8 mouse cellular contexts compared by ENCODE assay signal in genomic region chr19:3709013-3709787, GRCm38 (mm10). TPM values are rescaled to one million over a fixed set of nuclear protein-coding genes. Genes with fewer than 3 reads are reported as not detected.
DNase-seq lines count a peak whose midpoint lies in the region; ATAC-seq and TF ChIP-seq lines count a peak whose summit lies in the region.

No protein-coding gene starts in this region.

- peak overlapping the region; percentile 75 for H3K4me3 ChIP-seq in kidney, embryonic 15.5 days (replicated peaks)
- peak overlapping the region; percentile 89 for H3K4me3 ChIP-seq in embryonic facial prominence, embryonic 12.5 days
- peak overlapping the region; percentile 73 for H3K4me3 ChIP-seq in intestine, postnatal 0 days (ENCODE audit: low read depth, low read length)
- H3K4me3 ChIP-seq in myocyte, result peak overlapping the region; percentile 76
- no peak overlapping the region for H3K4me3 ChIP-seq in thymus, adult 2 months (ENCODE audit: control insufficient read depth, insufficient read depth, low read length)

- no peaks in the 10 kb centered on the region for H3K27me3 ChIP-seq in kidney, embryonic 15.5 days
- H3K27me3 ChIP-seq in embryonic facial prominence, embryonic 12.5 days, result no peaks in the 10 kb centered on the region
- H3K27me3 ChIP-seq in intestine, postnatal 0 days (replicated peaks; ENCODE audit: control insufficient read depth, insufficient read depth, low read length), result no peaks in the 10 kb centered on the region
- no peaks in the 10 kb centered on the region for H3K27me3 ChIP-seq in myocyte (ENCODE audit: control insufficient read depth, insufficient read depth, insufficient read length)
- no peaks in the 10 kb centered on the region for H3K27me3 ChIP-seq in thymus, adult 2 months (ENCODE audit: control insufficient read depth, insufficient read depth, low read length)

- H3K4me1 ChIP-seq in kidney, embryonic 15.5 days, result peaks cover 15% of the 10 kb centered on the region
- H3K4me1 ChIP-seq in embryonic facial prominence, embryonic 12.5 days, result peaks cover 12% of the 10 kb centered on the region
- H3K4me1 ChIP-seq in intestine, postnatal 0 days (replicated peaks; ENCODE audit: control insufficient read depth, insufficient read depth, low read length), result 0 out of 2 replicates have a peak, but pooled peaks cover 3% of the 10 kb centered on the region
- H3K4me1 ChIP-seq in thymus, adult 2 months (replicated peaks; ENCODE audit: control insufficient read depth, insufficient read depth, low read length), result peaks cover 12% of the 10 kb centered on the region

- WGBS in kidney, embryonic 15.5 days, result 36% methylated on average over 10 of the region's 10 CpGs
- whole genome bisulfite sequencing in embryonic facial prominence, embryonic 12.5 days, result 43% methylated on average over 10 of the region's 10 CpGs
- 15% methylated on average over 10 of the region's 10 CpGs for WGBS in intestine, postnatal 0 days
- 59% methylated on average over 10 of the region's 10 CpGs for WGBS in thymus, adult 2 months

- H3K27ac ChIP-seq in kidney, embryonic 15.5 days, result no peak overlapping the region
- no peak overlapping the region for H3K27ac ChIP-seq in embryonic facial prominence, embryonic 12.5 days
- peak overlapping the region; percentile 96 for H3K27ac ChIP-seq in intestine, postnatal 0 days (ENCODE audit: low read depth, low read length)
- H3K27ac ChIP-seq in thymus, adult 2 months (ENCODE audit: control insufficient read depth, insufficient read depth, low read length), result no peak overlapping the region

- H3K9me3 ChIP-seq in kidney, embryonic 15.5 days (replicated peaks), result no peaks in the 10 kb centered on the region
- no peaks in the 10 kb centered on the region for H3K9me3 ChIP-seq in embryonic facial prominence, embryonic 12.5 days
- no peaks in the 10 kb centered on the region for H3K9me3 ChIP-seq in intestine, postnatal 0 days (ENCODE audit: control insufficient read depth)

- peaks cover 47% of the 10 kb centered on the region for H3K79me2 ChIP-seq in myocyte (ENCODE audit: control insufficient read depth, insufficient read depth)

- ATAC-seq in kidney, embryonic 15.5 days (replicated peaks; ENCODE audit: low FRiP score), result no peak
- ATAC-seq in embryonic facial prominence, embryonic 12.5 days (ENCODE audit: insufficient number of reproducible peaks, insufficient read depth, low FRiP score, low TSS enrichment), result no peak
- ATAC-seq in intestine, postnatal 0 days, result peak; percentile 76

- peaks cover 9% of the 10 kb centered on the region for H3K36me3 ChIP-seq in kidney, embryonic 15.5 days
- H3K36me3 ChIP-seq in embryonic facial prominence, embryonic 12.5 days, result peaks cover 9% of the 10 kb centered on the region
- peaks cover 15% of the 10 kb centered on the region; the same call in 1 of the 2 replicates for H3K36me3 ChIP-seq in intestine, postnatal 0 days (ENCODE audit: control insufficient read depth, insufficient read depth)
- peaks cover 4% of the 10 kb centered on the region for H3K36me3 ChIP-seq in myocyte (ENCODE audit: control insufficient read depth, insufficient read depth)
- no peaks in the 10 kb centered on the region for H3K36me3 ChIP-seq in thymus, adult 2 months (ENCODE audit: control insufficient read depth, insufficient read depth, low read length)

- no peak for TF ChIP-seq CTCF in intestine, postnatal 0 days (IDR thresholded peaks at IDR 0.05; ENCODE audit: low read depth)
- no peak for TF ChIP-seq CTCF in thymus, adult 2 months (IDR thresholded peaks at IDR 0.05; ENCODE audit: borderline replicate concordance, control insufficient read depth, extremely low read depth, insufficient read depth, low read length, poor library complexity)

- no peak for DNase-seq in kidney, postnatal 14 days
- no peak for DNase-seq in thymus, adult 2 months
- no peak for DNase-seq in spleen, postnatal 10 days (ENCODE audit: low spot score in 2 of 2)
- DNase-seq in cerebellum, postnatal 14 days, result no peak

- H3K4me2 ChIP-seq in kidney, embryonic 15.5 days, result peak overlapping the region; percentile 64
- peak overlapping the region; percentile 71 for H3K4me2 ChIP-seq in embryonic facial prominence, embryonic 12.5 days (replicated peaks)
- peak overlapping the region; percentile 86 for H3K4me2 ChIP-seq in intestine, postnatal 0 days (replicated peaks; ENCODE audit: low read depth)
- peak overlapping the region; percentile 94 for H3K4me2 ChIP-seq in myocyte (ENCODE audit: low read depth)

- peak overlapping the region; percentile 77 for H3ac ChIP-seq in myocyte (ENCODE audit: control insufficient read depth, insufficient read length)

- no peak for TF ChIP-seq POLR2A in myocyte (IDR thresholded peaks at IDR 0.05; ENCODE audit: insufficient read length, low read depth)
- no peak for TF ChIP-seq POLR2A in thymus, adult 2 months (IDR thresholded peaks at IDR 0.05; ENCODE audit: control insufficient read depth, extremely low read depth, insufficient read depth, low read length, poor library complexity)

- peak overlapping the region; percentile 69 for H3K9ac ChIP-seq in kidney, embryonic 15.5 days
- H3K9ac ChIP-seq in embryonic facial prominence, embryonic 12.5 days, result peak overlapping the region; percentile 72
- peak overlapping the region; percentile 74; the same call in 1 of the 2 replicates for H3K9ac ChIP-seq in intestine, postnatal 0 days (ENCODE audit: low read depth, low read length)

TF ChIP-seq in myocyte, 11 proteins besides CTCF, POLR2A, EP300 and RAD21:
- TF ChIP-seq MYOG (IDR thresholded peaks at IDR 0.05; ENCODE audit: control insufficient read depth in 1 of 3, insufficient read depth in 1 of 3, insufficient read length in 2 of 3, low read depth in 2 of 3) (no peak), E2F4 (IDR thresholded peaks at IDR 0.05; ENCODE audit: insufficient read depth) (no peak), MYOD1 (IDR thresholded peaks at IDR 0.05; ENCODE audit: control insufficient read depth in 1 of 3, insufficient read length in 2 of 3, low read depth in 2 of 3) (no peak), TCF3 (IDR thresholded peaks at IDR 0.05; ENCODE audit: insufficient read length, low read depth) (no peak), USF1 (IDR thresholded peaks at IDR 0.05; ENCODE audit: low read depth) (no peak), TCF12 (IDR thresholded peaks at IDR 0.05; ENCODE audit: insufficient read depth, poor library complexity, severe bottlenecking) (no peak), CEBPB (IDR thresholded peaks at IDR 0.05; ENCODE audit: insufficient read depth, poor library complexity, severe bottlenecking) (no peak), REST (IDR thresholded peaks at IDR 0.05; ENCODE audit: insufficient read depth, insufficient read length) (no peak), POLR2AphosphoS2 (IDR thresholded peaks at IDR 0.05; ENCODE audit: insufficient read length, low read depth) (no peak), MAX (IDR thresholded peaks at IDR 0.05; ENCODE audit: low read depth) (no peak), SRF (IDR thresholded peaks at IDR 0.05; ENCODE audit: control insufficient read depth, insufficient read length, low read depth) (no peak)
TF ChIP-seq in myocyte: peak in this region for 0.

RNA-seq across cellular contexts. Expression of gene 1810055G02Rik, which starts 1.1 kb away (rescaled TPM):
- 39.7 and 43.9 TPM in 2 replicates for polyA plus RNA-seq in kidney, embryonic 15.5 days (2015; fragmentation: Nextera tagmentation; extraction: Ambion mirVana)
- 42.0 and 44.7 TPM in 2 replicates for polyA plus RNA-seq in embryonic facial prominence, embryonic 12.5 days (2016; fragmentation: Nextera tagmentation; extraction: Ambion mirVana)
- 215 and 238 TPM in 2 replicates for polyA plus RNA-seq in intestine, postnatal 0 days (2015; fragmentation: Nextera tagmentation; extraction: Ambion mirVana)
- 51.1 TPM for polyA plus RNA-seq in myocyte (2012; fragmentation: generic; extraction: Trizol)
- 24.8 and 25.2 TPM in 2 replicates for polyA plus RNA-seq in thymus, adult 2 months (2012; rRNA removed)

RNA-seq across cellular contexts. Expression of gene Lrp5, which starts 22.8 kb away (rescaled TPM):
- 5.8 and 6.9 TPM in 2 replicates for polyA plus RNA-seq in kidney, embryonic 15.5 days (2015; fragmentation: Nextera tagmentation; extraction: Ambion mirVana)
- 7.1 and 7.9 TPM in 2 replicates for polyA plus RNA-seq in embryonic facial prominence, embryonic 12.5 days (2016; fragmentation: Nextera tagmentation; extraction: Ambion mirVana)
- 2.8 and 3.2 TPM in 2 replicates for polyA plus RNA-seq in intestine, postnatal 0 days (2015; fragmentation: Nextera tagmentation; extraction: Ambion mirVana)
- 42.5 TPM for polyA plus RNA-seq in myocyte (2012; fragmentation: generic; extraction: Trizol)
- polyA plus RNA-seq in thymus, adult 2 months (2012; rRNA removed), result 35.9 and 48.9 TPM in 2 replicates

RNA-seq across cellular contexts. Expression of gene Kmt5b, which starts 58.0 kb away (rescaled TPM):
- polyA plus RNA-seq in kidney, embryonic 15.5 days (2015; fragmentation: Nextera tagmentation; extraction: Ambion mirVana), result 30.9 and 33.9 TPM in 2 replicates
- polyA plus RNA-seq in embryonic facial prominence, embryonic 12.5 days (2016; fragmentation: Nextera tagmentation; extraction: Ambion mirVana), result 42.2 TPM in 2 replicates
- polyA plus RNA-seq in intestine, postnatal 0 days (2015; fragmentation: Nextera tagmentation; extraction: Ambion mirVana), result 10.4 and 11.0 TPM in 2 replicates
- polyA plus RNA-seq in myocyte (2012; fragmentation: generic; extraction: Trizol), result 8.0 TPM
- polyA plus RNA-seq in thymus, adult 2 months (2012; rRNA removed), result 32.9 and 43.6 TPM in 2 replicates
